Mouse (Mus musculus): ENCODE measurements at regions not wholly inside any gene's neighbourhood (a gene's known extent, or its start where the extent isn't known, plus 50 kb on each side); places are given as distances from the start of the nearest gene placed in this dataset.
"Not testable (repeated sequence)": the region's sequence is repeated elsewhere in the genome, so short reads cannot be mapped to it uniquely, and the experiment has no call there.

- DNase-seq (ENCODE audit: low spot score in 2 of 2): no peak
Measured at GRCm38 (mm10) chr8:8919582-8920503, 229.5 kb upstream of the Arglu1 start.

- DNase-seq (ENCODE audit: low spot score in 2 of 2): no peak
Measured at GRCm38 (mm10) chr8:8919040-8919439, 228.7 kb upstream of the Arglu1 start.

- no peak for DNase-seq (ENCODE audit: low spot score in 2 of 2)
Measured at GRCm38 (mm10) chr8:8907478-8908165, 217.3 kb upstream of the Arglu1 start.

GRCm38 (mm10) chr8:8892996-8893395, 202.7 kb upstream of the Arglu1 start:
- DNase-seq (ENCODE audit: low spot score in 2 of 2): peak in 1 of 2 experiments; percentile 48

- no peak for DNase-seq (ENCODE audit: low spot score in 2 of 2)
Measured at GRCm38 (mm10) chr8:8877286-8877685, 187.0 kb upstream of the Arglu1 start.

GRCm38 (mm10) chr8:8876879-8877278, 186.6 kb upstream of the Arglu1 start:
- no peak for DNase-seq (ENCODE audit: low spot score in 2 of 2)

GRCm38 (mm10) chr8:8876469-8876868, 186.1 kb upstream of the Arglu1 start:
- DNase-seq (ENCODE audit: low spot score in 2 of 2): no peak

GRCm38 (mm10) chr8:8871938-8872337, 181.6 kb upstream of the Arglu1 start:
- no peak for DNase-seq (ENCODE audit: low spot score in 2 of 2)

GRCm38 (mm10) chr8:8871039-8871438, 180.7 kb upstream of the Arglu1 start:
- DNase-seq (ENCODE audit: low spot score in 2 of 2): no peak

- no peak for DNase-seq (ENCODE audit: low spot score in 2 of 2)
Measured at GRCm38 (mm10) chr8:8870487-8870886, 180.2 kb upstream of the Arglu1 start.

DNA sequence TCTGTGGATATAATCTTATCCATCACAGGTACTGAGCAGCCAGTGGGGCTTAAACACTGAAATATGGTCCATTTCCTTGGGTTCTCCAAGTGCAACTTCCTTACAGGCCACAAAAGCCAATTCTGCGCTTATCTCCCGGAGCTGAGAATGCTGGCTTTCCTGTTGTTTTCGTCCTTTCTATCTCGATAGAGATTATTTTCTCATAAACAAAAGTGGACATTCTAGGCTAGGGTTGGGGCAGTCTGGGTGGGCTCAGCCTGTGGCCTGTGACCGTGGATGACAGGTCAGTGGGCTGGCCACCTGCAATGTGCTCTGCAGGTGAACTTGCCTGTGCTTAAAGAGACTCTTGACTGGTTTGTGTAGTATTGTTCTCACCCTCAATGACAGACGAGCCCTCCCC, 179.0 kb upstream of the Arglu1 start:
- no peak for DNase-seq (ENCODE audit: low spot score in 2 of 2)

DNA sequence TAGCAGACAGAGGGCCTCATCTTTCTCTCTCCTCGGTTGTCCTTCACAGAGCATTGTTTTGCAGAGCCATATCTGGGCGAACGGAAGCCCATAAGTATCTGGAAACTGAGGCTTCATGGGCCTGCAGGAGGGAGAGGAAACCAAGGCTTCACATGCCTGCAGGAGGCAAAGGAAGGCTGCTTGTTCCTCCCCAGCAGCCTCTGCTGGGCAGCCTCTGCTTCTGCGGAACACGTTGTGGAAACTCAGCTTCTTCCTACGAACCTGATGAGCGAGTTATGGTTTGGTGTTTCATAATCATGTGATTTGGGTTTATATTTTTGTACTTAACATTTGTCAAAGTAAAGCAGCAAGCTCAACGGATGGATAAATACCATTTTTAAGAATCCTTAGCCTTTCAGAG, 177.6 kb upstream of the Arglu1 start:
- no peak for DNase-seq (ENCODE audit: low spot score in 2 of 2)

DNA sequence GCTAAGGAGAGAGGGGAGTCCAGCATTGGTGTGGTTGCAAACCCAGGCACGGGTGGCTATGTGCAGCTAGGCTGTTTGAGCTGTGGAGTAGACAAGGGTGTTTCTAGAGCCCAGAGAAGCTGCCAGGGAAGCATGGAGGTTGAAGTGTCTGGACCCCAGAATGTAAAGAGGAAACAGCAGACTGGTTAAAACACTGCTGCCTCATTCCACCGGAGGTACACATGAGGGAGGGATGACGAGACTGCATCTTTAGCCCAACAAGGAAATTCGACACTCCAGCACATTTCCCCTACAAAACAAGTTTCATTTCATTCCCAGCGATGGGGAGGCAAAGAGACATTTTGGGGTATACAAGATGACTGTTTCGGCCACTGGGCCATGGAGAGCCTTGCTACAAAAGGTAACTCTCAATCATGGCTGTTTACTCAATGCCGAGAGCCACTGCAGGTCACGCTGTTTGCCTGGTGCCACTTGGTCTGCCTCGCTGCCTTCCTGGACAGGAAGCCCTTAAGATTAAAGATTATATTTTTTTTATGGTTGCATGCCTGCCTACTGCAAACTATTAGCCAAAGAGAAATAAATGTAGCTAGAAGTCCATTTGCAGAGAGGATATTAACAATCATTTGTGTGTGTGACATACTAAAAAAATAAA, 176.9 kb upstream of the Arglu1 start:
- DNase-seq (ENCODE audit: low spot score in 2 of 2): no peak

DNA sequence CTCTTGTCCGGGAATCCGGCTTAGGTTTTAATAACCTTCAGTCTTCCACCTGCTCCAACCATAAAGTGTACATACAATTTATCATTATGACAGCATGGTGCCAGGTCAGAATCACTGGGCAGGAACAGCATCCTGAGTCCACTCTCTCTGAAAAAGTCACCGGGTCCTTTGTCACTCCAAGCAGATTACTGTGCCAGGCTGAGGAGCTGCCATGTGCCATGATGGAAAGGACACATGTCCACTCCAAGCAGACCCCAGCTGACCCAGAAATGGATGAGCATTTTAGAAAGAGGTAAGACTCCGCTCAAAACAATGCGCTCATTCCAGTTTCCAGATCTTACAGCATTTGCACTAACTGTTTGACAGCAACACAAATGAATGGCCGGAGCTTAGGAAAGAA, 172.4 kb upstream of the Arglu1 start:
- DNase-seq (ENCODE audit: low spot score in 2 of 2): no peak

DNA sequence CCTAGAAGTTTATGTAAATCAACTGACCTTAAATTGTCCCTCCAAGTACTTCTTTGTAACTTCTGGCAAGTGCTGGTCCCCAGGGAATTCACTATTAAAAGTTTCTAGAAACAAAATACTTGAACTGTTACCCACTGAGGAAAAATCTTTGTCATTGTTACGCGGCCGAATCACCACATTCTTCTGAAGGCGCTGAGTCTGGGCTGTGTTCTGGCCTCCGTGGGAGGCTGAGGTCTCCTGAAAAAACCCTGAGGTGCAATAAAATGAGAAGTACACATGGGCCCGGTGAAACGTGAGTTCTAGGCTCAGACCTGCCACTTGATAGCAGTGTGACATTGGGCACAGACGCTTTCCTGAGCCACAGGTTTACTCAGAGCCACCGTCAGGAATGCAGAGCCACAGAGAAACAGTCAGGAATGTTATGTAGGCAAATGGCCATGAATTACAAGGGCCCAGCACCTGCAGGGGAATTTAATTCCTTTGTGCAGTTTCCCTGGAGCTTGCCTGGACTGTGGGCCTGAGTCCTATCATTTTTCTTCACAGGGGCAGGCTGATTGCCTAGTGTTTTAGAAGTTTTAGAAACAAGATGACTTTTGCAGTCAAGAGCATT, 171.1 kb upstream of the Arglu1 start:
- no peak for DNase-seq (ENCODE audit: low spot score in 2 of 2)

- no peak for DNase-seq (ENCODE audit: low spot score in 2 of 2)
Measured at GRCm38 (mm10) chr8:8858636-8859035, 168.3 kb upstream of the Arglu1 start.

DNA sequence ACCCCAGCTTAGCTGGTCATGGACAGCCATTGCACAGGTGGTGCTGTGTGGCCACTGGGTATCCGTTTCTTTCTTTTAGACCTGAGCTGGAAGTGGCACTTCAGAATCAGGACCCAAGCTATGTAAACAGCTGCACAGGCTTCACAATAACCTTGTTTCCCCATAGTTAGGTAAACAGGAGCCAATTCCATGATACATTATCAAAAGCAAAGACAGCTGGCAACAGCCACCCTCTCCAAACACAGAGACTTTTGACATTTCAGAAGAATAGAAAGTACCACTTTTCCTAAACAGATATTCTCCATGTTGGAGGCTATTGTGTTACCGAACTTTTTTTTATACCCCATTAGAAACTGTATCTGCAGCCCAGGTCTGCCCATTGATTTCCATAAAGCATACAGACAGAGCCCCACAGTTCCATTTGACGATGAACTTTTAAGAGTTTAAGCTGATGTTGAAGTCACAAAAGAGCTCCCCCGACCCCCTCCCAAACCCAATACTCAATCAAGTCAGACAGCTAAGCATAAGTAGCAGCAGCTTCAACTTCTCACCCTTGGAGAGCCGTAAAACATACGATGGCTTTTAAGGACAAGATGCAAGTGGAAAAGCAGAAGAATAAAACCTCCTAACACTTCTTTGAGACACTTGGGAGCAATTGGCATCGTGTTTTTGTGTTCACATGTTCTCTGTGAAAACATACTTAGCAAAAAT, 162.5 kb upstream of the Arglu1 start:
- no peak for DNase-seq (ENCODE audit: low spot score in 2 of 2)

DNA sequence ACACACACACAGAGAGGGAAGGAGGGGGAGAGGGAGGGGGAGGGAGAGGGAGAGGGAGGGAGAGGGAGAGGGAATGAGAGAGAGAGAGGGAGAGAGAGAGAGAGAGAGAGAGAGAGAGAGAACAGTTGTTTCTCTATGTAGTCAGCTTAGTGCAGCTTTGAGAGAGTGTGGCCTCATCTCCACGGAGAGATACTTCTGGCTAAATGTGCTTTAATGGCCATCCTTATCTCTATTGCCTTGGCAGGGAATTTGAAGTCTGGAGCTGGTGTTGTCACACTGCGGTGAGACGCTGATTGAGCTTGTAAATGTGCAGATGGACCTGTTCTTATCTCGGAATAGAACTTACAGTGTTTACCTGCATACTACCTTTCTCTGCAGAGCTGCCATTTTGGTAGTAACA, 160.9 kb upstream of the Arglu1 start:
- DNase-seq (ENCODE audit: low spot score in 2 of 2): no peak

DNA sequence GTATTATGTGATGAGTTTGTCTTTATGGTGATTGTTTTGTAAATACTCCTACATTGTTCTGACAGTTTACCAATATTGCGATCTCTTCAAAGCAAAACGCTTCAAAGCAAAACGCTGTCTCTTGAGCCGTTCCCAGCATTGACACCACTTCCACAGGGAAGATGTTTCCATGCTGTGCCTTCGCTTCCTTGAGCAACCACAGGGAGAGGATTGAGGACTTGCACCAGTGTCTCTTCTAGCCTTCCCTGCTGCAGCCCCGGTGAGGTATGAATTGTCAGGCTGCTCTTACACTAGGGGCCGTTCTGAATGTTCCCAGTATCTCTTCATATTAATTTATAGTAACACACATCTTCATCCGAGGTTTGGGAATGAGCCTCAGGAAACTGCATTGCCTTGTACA, 160.4 kb upstream of the Arglu1 start:
- DNase-seq (ENCODE audit: low spot score in 2 of 2): no peak

- DNase-seq (ENCODE audit: low spot score in 2 of 2): no peak
Measured at GRCm38 (mm10) chr8:8847579-8847978, 157.3 kb upstream of the Arglu1 start.

DNA sequence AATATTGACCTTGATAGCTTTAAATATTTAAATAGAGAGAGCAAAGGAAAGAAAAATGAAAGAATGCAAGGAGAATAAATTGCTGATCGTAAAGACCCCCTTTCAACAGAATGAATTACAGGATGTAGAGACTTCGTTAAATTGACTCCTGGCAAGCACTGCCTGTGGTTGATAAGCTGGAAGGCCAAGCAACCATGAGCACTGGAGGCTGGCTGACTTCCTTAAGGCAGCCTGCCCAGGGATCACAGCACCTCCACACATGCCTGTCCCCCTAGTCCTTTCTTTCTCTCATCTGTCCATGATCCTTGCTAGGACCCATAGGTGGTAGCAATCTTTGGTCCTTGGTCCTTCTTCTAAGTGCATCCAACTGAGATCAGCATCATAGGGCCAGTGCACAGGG, 152.0 kb upstream of the Arglu1 start:
- no peak for DNase-seq (ENCODE audit: low spot score in 2 of 2)

DNA sequence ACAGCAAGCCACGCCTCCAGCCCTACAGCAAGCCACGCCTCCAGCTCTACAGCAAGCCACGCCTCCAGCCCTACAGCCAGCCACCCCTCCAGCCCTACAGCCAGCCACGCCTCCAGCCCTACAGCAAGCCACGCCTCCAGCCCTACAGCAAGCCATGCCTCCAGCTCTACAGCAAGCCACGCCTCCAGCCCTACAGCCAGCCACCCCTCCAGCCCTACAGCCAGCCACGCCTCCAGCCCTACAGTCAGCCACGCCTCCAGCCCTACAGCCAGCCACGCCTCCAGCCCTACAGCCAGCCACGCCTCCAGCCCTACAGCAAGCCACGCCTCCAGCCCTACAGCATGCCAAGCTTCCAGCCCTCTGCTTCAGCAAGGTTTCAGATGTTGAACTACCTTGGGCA, 145.8 kb upstream of the Arglu1 start:
- not testable (repeated sequence) for DNase-seq (ENCODE audit: low spot score in 2 of 2)

All from spleen, postnatal 4 days (tissue).